Mouse (Mus musculus) stomach, embryonic 15.5 days (tissue): ENCODE measurements at regions not wholly inside any gene's neighbourhood (a gene's known extent, or its start where the extent isn't known, plus 50 kb on each side); places are given as distances from the start of the nearest gene placed in this dataset.
A peak's percentile ranks its signal among the peaks of the same experiment; 100 is the strongest.

Experiments used
- ATAC-seq: fragments of 200-750 bp; cut with Nextera tagmentation; 2 replicates; pipeline ENCODE4 v1.8.0; 2017; ENCODE audit warnings: low read depth, moderate number of reproducible peaks, moderate TSS enrichment; ENCODE audit not compliant: insufficient read depth, low FRiP score
- H3K27ac ChIP-seq: fragments of 300-500 bp; sonication (generic); 2 replicates; pipeline ENCODE4 v1.5.1; 2015; ENCODE audit warnings: mild to moderate bottlenecking, inconsistent platforms
- H3K27me3 ChIP-seq: fragments of 300-500 bp; sonication (generic); replicated peaks from 2 replicates; pipeline ENCODE4 v1.6.1; 2015; ENCODE audit warnings: inconsistent platforms
- H3K36me3 ChIP-seq: fragments of 300-500 bp; sonication (generic); 2 replicates; pipeline ENCODE4 v1.6.1; 2015; ENCODE audit warnings: inconsistent platforms
- H3K4me1 ChIP-seq: fragments of 300-500 bp; sonication (generic); 2 replicates; pipeline ENCODE4 v1.6.1; 2015; ENCODE audit warnings: inconsistent platforms
- H3K4me2 ChIP-seq: fragments of 300-500 bp; sonication (generic); 2 replicates; pipeline ENCODE4 v1.6.1; 2015; ENCODE audit warnings: mild to moderate bottlenecking, inconsistent platforms
- H3K4me3 ChIP-seq: fragments of 300-500 bp; sonication (generic); replicated peaks from 2 replicates; pipeline ENCODE4 v1.5.1; 2015; ENCODE audit warnings: inconsistent platforms
- H3K9ac ChIP-seq: fragments of 300-500 bp; sonication (generic); 2 replicates; pipeline ENCODE4 v1.6.1; 2015; ENCODE audit warnings: inconsistent platforms
- H3K9me3 ChIP-seq: fragments of 300-500 bp; sonication (generic); 2 replicates; pipeline ENCODE4 v1.6.1; 2016; ENCODE audit warnings: inconsistent platforms
- WGBS: fragments of 180-500 bp; shearing (Covaris S2); methylation state at CpG from one replicate; pipeline ENCODE4 v1.1.7; 2015; 5-methylcytosine and 5-hydroxymethylcytosine counted together

GRCm38 (mm10) chr17:73023362-73024107 is 84.2 kb upstream of the Lclat1 start:
- peak overlapping the region; percentile 71 for H3K27ac ChIP-seq

GRCm38 (mm10) chr17:73027122-73027521 is 80.7 kb upstream of the Lclat1 start:
- no peak for ATAC-seq
- H3K36me3 ChIP-seq = no peaks in the 10 kb centered on the region
- peaks cover 10% of the 10 kb centered on the region for H3K4me1 ChIP-seq
- 91% methylated on average over 5 of the region's 5 CpGs for WGBS
- H3K9ac ChIP-seq = no peak overlapping the region
- no peak overlapping the region for H3K27ac ChIP-seq
- no peaks in the 10 kb centered on the region for H3K9me3 ChIP-seq
- no peaks in the 10 kb centered on the region for H3K27me3 ChIP-seq
- H3K4me3 ChIP-seq = no peak overlapping the region
- no peak overlapping the region for H3K4me2 ChIP-seq

More at GRCm38 (mm10) chr17:73023362-73024107, 84.2 kb upstream of the Lclat1 start:
- 45% methylated on average over 10 of the region's 10 CpGs for WGBS
- H3K9ac ChIP-seq = no peak overlapping the region
- H3K9me3 ChIP-seq = no peaks in the 10 kb centered on the region
- H3K36me3 ChIP-seq = no peaks in the 10 kb centered on the region
- peak; percentile 56; the same call in 1 of the 2 replicates for ATAC-seq
- H3K27me3 ChIP-seq = no peaks in the 10 kb centered on the region
- no peak overlapping the region for H3K4me2 ChIP-seq
- H3K4me1 ChIP-seq = peaks cover 10% of the 10 kb centered on the region
- no peak overlapping the region for H3K4me3 ChIP-seq

GRCm38 (mm10) chr17:73031796-73032195 is 76.0 kb upstream of the Lclat1 start:
- Histone ChIP-seq H3K36me3 (no peaks in the 10 kb centered on the region), H3K4me1 (peaks cover 13% of the 10 kb centered on the region), H3K27me3 (no peaks in the 10 kb centered on the region), H3K4me2 (no peak overlapping the region), H3K27ac (no peak overlapping the region), H3K9me3 (no peaks in the 10 kb centered on the region), H3K9ac (no peak overlapping the region), H3K4me3 (no peak overlapping the region)
- WGBS = 60% methylated on average over 5 of the region's 5 CpGs
- ATAC-seq = no peak

DNA sequence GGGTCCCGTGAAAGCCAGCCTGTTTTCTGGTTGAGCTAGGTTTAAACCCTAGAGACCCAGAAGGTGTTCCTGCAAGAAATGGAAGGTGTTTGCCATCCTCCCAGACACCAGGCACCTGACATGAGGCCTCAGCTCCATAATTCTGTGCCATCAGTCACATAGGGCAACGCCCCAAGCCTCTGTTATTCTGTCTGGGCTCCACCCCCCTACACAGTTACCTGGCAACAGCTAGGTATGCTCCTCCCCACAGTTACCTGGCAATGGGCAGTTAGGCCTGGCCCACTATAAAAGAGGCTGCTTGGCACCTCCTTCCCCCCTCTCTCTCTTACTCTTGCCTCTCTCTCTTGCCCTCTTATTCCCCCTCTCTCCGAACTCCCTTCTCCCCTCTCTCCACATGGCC is 75.5 kb upstream of the Lclat1 start:
- Histone ChIP-seq H3K9ac (no peak overlapping the region), H3K4me2 (no peak overlapping the region), H3K36me3 (no peaks in the 10 kb centered on the region), H3K27ac (no peak overlapping the region), H3K4me1 (peaks cover 18% of the 10 kb centered on the region), H3K4me3 (no peak overlapping the region), H3K27me3 (no peaks in the 10 kb centered on the region), H3K9me3 (no peaks in the 10 kb centered on the region)
- ATAC-seq = no peak
- 67% methylated on average over 3 of the region's 3 CpGs for WGBS

DNA sequence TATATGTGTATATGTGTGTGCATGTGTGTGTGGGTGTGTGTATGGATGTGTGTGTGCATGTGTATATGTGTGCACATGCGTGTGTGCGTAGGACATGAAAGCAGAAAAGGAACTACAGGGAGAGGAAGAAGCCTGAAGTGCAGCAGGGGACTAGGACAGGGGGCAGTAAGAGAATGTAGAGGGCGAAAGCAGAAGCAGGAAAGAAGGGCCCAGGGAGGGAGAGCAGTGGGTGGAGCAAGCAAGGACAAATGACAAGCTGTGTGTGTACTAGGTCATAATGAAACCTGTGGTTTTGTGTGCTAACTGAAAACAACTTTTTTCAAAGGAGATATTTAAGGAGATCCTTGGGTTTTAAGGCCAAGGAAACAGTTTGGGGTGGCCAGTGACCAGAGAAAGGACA is 73.4 kb upstream of the Lclat1 start:
- Histone ChIP-seq H3K27me3 (no peaks in the 10 kb centered on the region), H3K4me2 (no peak overlapping the region), H3K9me3 (no peaks in the 10 kb centered on the region), H3K9ac (no peak overlapping the region), H3K27ac (no peak overlapping the region), H3K4me1 (peaks cover 18% of the 10 kb centered on the region), H3K36me3 (no peaks in the 10 kb centered on the region), H3K4me3 (no peak overlapping the region)
- no peak for ATAC-seq
- WGBS = 87% methylated on average over 3 of the region's 3 CpGs

GRCm38 (mm10) chr17:73034981-73035481 is 72.8 kb upstream of the Lclat1 start:
- no peaks in the 10 kb centered on the region for H3K36me3 ChIP-seq
- ATAC-seq = no peak
- H3K9ac ChIP-seq = no peak overlapping the region
- H3K27ac ChIP-seq = no peak overlapping the region
- H3K4me2 ChIP-seq = no peak overlapping the region
- H3K4me1 ChIP-seq = peaks cover 18% of the 10 kb centered on the region
- no peaks in the 10 kb centered on the region for H3K9me3 ChIP-seq
- 32% methylated on average over 8 of the region's 8 CpGs for WGBS
- no peaks in the 10 kb centered on the region for H3K27me3 ChIP-seq
- H3K4me3 ChIP-seq = no peak overlapping the region

DNA sequence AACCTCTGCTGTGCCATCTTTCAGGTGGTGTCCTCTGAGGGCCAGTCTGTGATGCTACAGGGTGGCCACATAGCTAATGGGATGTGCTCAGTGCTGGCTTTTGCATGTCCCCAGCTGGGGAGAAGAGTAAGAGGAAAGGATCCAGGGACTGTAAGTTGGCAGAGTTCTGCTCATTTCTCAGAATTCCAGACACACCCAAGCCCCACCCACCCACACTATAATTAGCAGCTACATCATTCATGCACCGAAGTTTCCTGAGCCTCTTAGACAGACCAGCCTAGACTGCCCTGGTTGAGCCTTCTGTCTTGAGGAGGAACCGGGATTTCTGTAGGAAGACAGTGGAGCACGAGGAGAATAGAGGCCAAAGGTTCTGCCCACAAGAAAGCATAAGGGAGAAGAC is 70.9 kb upstream of the Lclat1 start:
- Histone ChIP-seq H3K4me3 (no peak overlapping the region), H3K4me1 (peaks cover 18% of the 10 kb centered on the region), H3K36me3 (no peaks in the 10 kb centered on the region), H3K4me2 (no peak overlapping the region), H3K27ac (no peak overlapping the region), H3K27me3 (no peaks in the 10 kb centered on the region), H3K9ac (no peak overlapping the region), H3K9me3 (no peaks in the 10 kb centered on the region)
- 42% methylated on average over 3 of the region's 3 CpGs for WGBS
- no peak; the same call in 1 of the 2 replicates for ATAC-seq

DNA sequence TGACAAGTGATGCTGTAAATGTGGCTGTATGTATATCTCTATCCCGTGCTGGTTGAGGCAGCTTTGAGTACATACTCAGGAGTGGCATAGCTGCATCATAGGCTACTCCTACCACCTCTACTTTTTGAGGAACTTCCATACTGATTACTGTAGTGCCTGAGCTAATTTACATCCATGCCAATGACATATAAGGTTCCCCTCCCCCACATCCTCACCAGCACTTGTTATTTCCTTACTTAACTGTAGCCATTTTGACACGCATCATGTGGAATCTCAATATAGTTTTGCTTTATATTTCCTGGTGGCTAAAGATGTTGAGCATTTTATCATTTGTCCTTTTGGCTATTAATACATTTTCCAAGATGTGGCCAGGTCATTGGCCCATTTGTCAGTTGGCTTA is 69.2 kb upstream of the Lclat1 start:
- H3K27ac ChIP-seq = no peak overlapping the region
- ATAC-seq = no peak
- no peaks in the 10 kb centered on the region for H3K36me3 ChIP-seq
- peaks cover 18% of the 10 kb centered on the region for H3K4me1 ChIP-seq
- H3K4me3 ChIP-seq = no peak overlapping the region
- no peak overlapping the region for H3K9ac ChIP-seq
- no peaks in the 10 kb centered on the region for H3K9me3 ChIP-seq
- 82% methylated on average over 2 of the region's 2 CpGs for WGBS
- no peaks in the 10 kb centered on the region for H3K27me3 ChIP-seq
- no peak overlapping the region for H3K4me2 ChIP-seq

DNA sequence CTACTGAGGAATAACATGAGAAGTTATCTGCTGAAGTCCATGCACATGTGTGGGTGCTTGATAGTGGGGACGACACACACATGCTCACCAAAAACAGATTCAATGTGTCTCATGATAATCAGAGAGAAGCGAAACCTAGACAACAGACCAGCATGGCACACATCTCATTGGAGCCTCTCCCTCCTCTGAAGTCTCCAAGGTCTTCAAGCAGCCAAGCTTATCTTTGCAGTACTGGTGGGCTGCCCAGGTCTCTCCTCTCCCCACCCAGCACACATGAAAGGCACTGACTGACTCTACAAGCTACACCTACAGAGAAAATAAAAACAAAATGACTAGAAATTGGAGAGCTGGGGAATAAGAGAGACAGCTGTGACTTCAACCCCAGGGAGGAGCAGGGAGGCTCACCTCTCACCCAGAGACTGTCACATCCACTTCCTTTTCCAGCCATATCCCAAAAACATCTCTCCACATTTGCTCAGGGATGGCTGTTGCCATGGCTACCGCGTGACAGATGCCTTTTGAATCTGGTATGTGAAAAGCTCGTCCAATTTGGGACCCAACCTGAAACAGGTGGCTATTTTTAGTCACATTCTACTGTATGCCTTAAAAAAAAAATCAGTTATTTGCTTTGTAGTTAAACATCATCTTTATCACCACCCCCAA is 62.7 kb upstream of the Lclat1 start:
- H3K4me1 ChIP-seq = no peaks in the 10 kb centered on the region
- H3K9me3 ChIP-seq = no peaks in the 10 kb centered on the region
- H3K36me3 ChIP-seq = no peaks in the 10 kb centered on the region
- H3K4me3 ChIP-seq = no peak overlapping the region
- ATAC-seq = no peak
- H3K27me3 ChIP-seq = no peaks in the 10 kb centered on the region
- WGBS = 74% methylated on average over 5 of the region's 5 CpGs
- no peak overlapping the region for H3K4me2 ChIP-seq
- no peak overlapping the region for H3K9ac ChIP-seq
- no peak overlapping the region for H3K27ac ChIP-seq

DNA sequence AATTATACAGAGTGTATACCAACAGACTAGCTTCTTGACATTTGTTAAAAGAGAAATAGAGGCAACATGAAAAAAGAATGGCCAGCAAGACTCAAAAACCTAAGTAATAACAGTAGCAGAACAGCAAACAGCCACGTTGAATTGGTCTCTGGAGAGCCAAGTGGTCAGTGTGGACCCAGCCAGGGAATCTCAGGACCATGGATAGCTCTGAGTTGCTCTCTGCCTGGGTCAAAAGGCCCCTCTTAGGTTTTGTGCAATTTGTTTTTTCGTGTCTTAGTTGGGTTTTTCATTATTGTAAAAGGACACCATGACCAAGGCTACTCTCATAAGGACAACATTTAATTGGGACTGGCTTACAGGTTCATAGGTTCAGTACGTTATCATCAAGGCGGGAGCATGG is 60.8 kb upstream of the Lclat1 start:
- 52% methylated on average over 4 of the region's 4 CpGs for WGBS
- Histone ChIP-seq H3K4me1 (no peaks in the 10 kb centered on the region), H3K36me3 (no peaks in the 10 kb centered on the region), H3K4me3 (no peak overlapping the region), H3K27ac (no peak overlapping the region), H3K9ac (no peak overlapping the region), H3K27me3 (no peaks in the 10 kb centered on the region), H3K4me2 (no peak overlapping the region), H3K9me3 (no peaks in the 10 kb centered on the region)
- ATAC-seq = no peak

GRCm38 (mm10) chr17:73048164-73048563 is 59.6 kb upstream of the Lclat1 start:
- 78% methylated on average over 2 of the region's 2 CpGs for WGBS
- H3K4me1 ChIP-seq = peaks cover 2% of the 10 kb centered on the region; the same call in 1 of the 2 replicates
- H3K9me3 ChIP-seq = no peaks in the 10 kb centered on the region
- no peak overlapping the region for H3K27ac ChIP-seq
- ATAC-seq = no peak
- H3K4me3 ChIP-seq = no peak overlapping the region
- H3K4me2 ChIP-seq = no peak overlapping the region
- H3K9ac ChIP-seq = no peak overlapping the region
- H3K36me3 ChIP-seq = no peaks in the 10 kb centered on the region
- H3K27me3 ChIP-seq = no peaks in the 10 kb centered on the region

DNA sequence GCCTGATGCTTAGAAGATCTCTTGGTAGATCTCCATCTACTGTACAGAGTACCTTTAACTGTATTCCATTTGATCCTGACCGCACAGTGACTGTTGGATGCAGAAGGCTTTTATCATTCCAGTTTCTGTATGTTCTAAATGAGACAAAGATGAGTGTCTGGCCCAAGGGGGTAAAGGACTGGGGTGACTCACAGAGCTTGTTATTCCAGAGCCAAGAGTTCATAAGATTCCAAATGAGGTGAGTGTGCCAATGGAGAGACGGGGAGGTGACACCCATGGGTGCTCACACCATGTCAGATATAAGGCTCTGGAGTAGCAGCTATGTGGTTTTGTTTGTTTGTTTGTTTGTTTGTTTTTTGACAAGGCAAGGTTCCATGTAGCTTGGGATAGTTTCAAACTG is 54.8 kb upstream of the Lclat1 start:
- ATAC-seq = no peak
- Histone ChIP-seq H3K4me2 (no peak overlapping the region), H3K4me3 (no peak overlapping the region), H3K36me3 (no peaks in the 10 kb centered on the region), H3K9ac (no peak overlapping the region), H3K27me3 (no peaks in the 10 kb centered on the region), H3K4me1 (peaks cover 6% of the 10 kb centered on the region; the same call in 1 of the 2 replicates), H3K27ac (peak overlapping the region; percentile 55; the same call in 1 of the 2 replicates), H3K9me3 (no peaks in the 10 kb centered on the region)
- 82% methylated on average over 2 of the region's 2 CpGs for WGBS
